Mouse (Mus musculus) intestine, embryonic 16.5 days (tissue): Measurements from ENCODE around the gene Ugt1a9. TPM values are rescaled to one million over a fixed set of nuclear protein-coding genes. Genes with fewer than 3 reads are reported as not detected.
"Not testable (repeated sequence)": the region's sequence is repeated elsewhere in the genome, so short reads cannot be mapped to it uniquely, and the experiment has no call there.

Source experiments
- ATAC-seq: fragments of 200-750 bp; cut with Nextera tagmentation; 2 replicates; pipeline ENCODE4 v1.8.0; 2017; ENCODE audit warnings: moderate TSS enrichment, moderate library complexity
- H3K27ac ChIP-seq: fragments of 300-500 bp; sonication (generic); 2 replicates; pipeline ENCODE4 v1.5.1; 2014; ENCODE audit warnings: mild to moderate bottlenecking, low read length
- H3K27me3 ChIP-seq: fragments of 300-500 bp; sonication (generic); replicated peaks from 2 replicates; pipeline ENCODE4 v1.6.1; 2014; ENCODE audit warnings: low read length, control low read depth, mixed read lengths; ENCODE audit not compliant: control insufficient read depth, insufficient read depth
- H3K36me3 ChIP-seq: fragments of 300-500 bp; sonication (generic); 2 replicates; pipeline ENCODE4 v1.6.1; 2014; ENCODE audit warnings: low read length, control low read depth; ENCODE audit not compliant: control insufficient read depth, insufficient read depth
- H3K4me1 ChIP-seq: fragments of 300-500 bp; sonication (generic); 2 replicates; pipeline ENCODE4 v1.6.1; 2014; ENCODE audit warnings: low read length, control low read depth, mixed read lengths; ENCODE audit not compliant: control insufficient read depth, insufficient read depth
- H3K4me2 ChIP-seq: fragments of 300-500 bp; sonication (generic); 2 replicates; pipeline ENCODE4 v1.6.1; 2014; ENCODE audit warnings: low read depth, low read length, control low read depth
- H3K4me3 ChIP-seq: fragments of 300-500 bp; sonication (generic); 2 replicates; pipeline ENCODE4 v1.5.1; 2014; ENCODE audit warnings: mild to moderate bottlenecking, low read length
- H3K9ac ChIP-seq: fragments of 300-500 bp; sonication (generic); 2 replicates; pipeline ENCODE4 v1.6.1; 2014; ENCODE audit warnings: low read depth, low read length
- H3K9me3 ChIP-seq: fragments of 300-500 bp; sonication (generic); 2 replicates; pipeline ENCODE4 v1.6.1; 2016; ENCODE audit warnings: low read length, control low read depth; ENCODE audit not compliant: control insufficient read depth
- WGBS: fragments of 180-500 bp; shearing (Covaris S2); extraction: QIAGEN DNeasy Blood & Tissue Kit; methylation state at CpG from one replicate; pipeline ENCODE4 v1.1.7; 2014; 5-methylcytosine and 5-hydroxymethylcytosine counted together
- polyA plus RNA-seq: library from polyadenylated mRNA; unstranded; fragments of >200 nt; fragmentation: Nextera tagmentation; extraction: Ambion mirVana; gene quantifications from 2 replicates; pipeline ENCODE4 v1.2.1, GENCODE M21; 2015

Ugt1a9 gene
- polyA plus RNA-seq, 1 experiment from 2014 or later = 17.8 TPM

- Histone ChIP-seq H3K27me3 (no peaks in the 10 kb centered on the region), H3K9me3 (peaks cover 19% of the 10 kb centered on the region), H3K27ac (no peak overlapping the region), H3K4me2 (no peak overlapping the region), H3K4me3 (no peak overlapping the region), H3K4me1 (no peaks in the 10 kb centered on the region), H3K36me3 (no peaks in the 10 kb centered on the region), H3K9ac (no peak overlapping the region)
- ATAC-seq = no peak
Observed at GRCm38 (mm10) chr1:88220336-88220735, 149.7 kb downstream of the Ugt1a9 start.

GRCm38 (mm10) chr1:88222216-88222615 is 151.6 kb downstream of the Ugt1a9 start:
- ATAC-seq = no peak
- H3K27me3 ChIP-seq = no peaks in the 10 kb centered on the region
- no peaks in the 10 kb centered on the region for H3K4me1 ChIP-seq
- H3K4me2 ChIP-seq = no peak overlapping the region
- 51% methylated on average over 2 of the region's 2 CpGs for WGBS
- no peak overlapping the region for H3K27ac ChIP-seq
- H3K9me3 ChIP-seq = peaks cover 15% of the 10 kb centered on the region
- no peak overlapping the region for H3K9ac ChIP-seq
- H3K4me3 ChIP-seq = no peak overlapping the region
- H3K36me3 ChIP-seq = no peaks in the 10 kb centered on the region

GRCm38 (mm10) chr1:88223011-88223515 is 152.5 kb downstream of the Ugt1a9 start:
- not testable (repeated sequence) for H3K9ac ChIP-seq, H3K4me1 ChIP-seq, H3K4me2 ChIP-seq, H3K27me3 ChIP-seq, H3K36me3 ChIP-seq, H3K27ac ChIP-seq, ATAC-seq, H3K4me3 ChIP-seq
- H3K9me3 ChIP-seq = peaks cover 16% of the 10 kb centered on the region

- H3K36me3 ChIP-seq = no peaks in the 10 kb centered on the region
- H3K4me2 ChIP-seq = no peak overlapping the region
- 50% methylated on average over 1 of the region's 1 CpGs for WGBS
- peaks cover 21% of the 10 kb centered on the region for H3K9me3 ChIP-seq
- no peak for ATAC-seq
- no peak overlapping the region for H3K9ac ChIP-seq
- H3K27ac ChIP-seq = no peak overlapping the region
- H3K4me1 ChIP-seq = no peaks in the 10 kb centered on the region
- no peaks in the 10 kb centered on the region for H3K27me3 ChIP-seq
- no peak overlapping the region for H3K4me3 ChIP-seq
Observed at GRCm38 (mm10) chr1:88223591-88223990, 153.0 kb downstream of the Ugt1a9 start.

GRCm38 (mm10) chr1:88224029-88224776 is 153.6 kb downstream of the Ugt1a9 start:
- H3K9ac ChIP-seq = no peak overlapping the region
- peaks cover 25% of the 10 kb centered on the region for H3K9me3 ChIP-seq
- H3K36me3 ChIP-seq = no peaks in the 10 kb centered on the region
- no peak overlapping the region for H3K4me3 ChIP-seq
- H3K27ac ChIP-seq = no peak overlapping the region
- no peak overlapping the region for H3K4me2 ChIP-seq
- no peaks in the 10 kb centered on the region for H3K27me3 ChIP-seq
- ATAC-seq = no peak
- 70% methylated on average over 2 of the region's 2 CpGs for WGBS
- H3K4me1 ChIP-seq = no peaks in the 10 kb centered on the region

GRCm38 (mm10) chr1:88225301-88225700 is 154.7 kb downstream of the Ugt1a9 start:
- WGBS = 41% methylated on average over 2 of the region's 2 CpGs
- not testable (repeated sequence) for H3K4me1 ChIP-seq, H3K9ac ChIP-seq, H3K27me3 ChIP-seq, H3K4me2 ChIP-seq, H3K4me3 ChIP-seq, H3K27ac ChIP-seq, ATAC-seq, H3K36me3 ChIP-seq
- peaks cover 35% of the 10 kb centered on the region for H3K9me3 ChIP-seq

GRCm38 (mm10) chr1:88225741-88226140 is 155.1 kb downstream of the Ugt1a9 start:
- Histone ChIP-seq H3K9me3 (peaks cover 40% of the 10 kb centered on the region), H3K4me1 (no peaks in the 10 kb centered on the region), H3K27ac (no peak overlapping the region), H3K4me3 (no peak overlapping the region), H3K27me3 (no peaks in the 10 kb centered on the region), H3K36me3 (no peaks in the 10 kb centered on the region), H3K9ac (no peak overlapping the region), H3K4me2 (no peak overlapping the region)
- ATAC-seq = no peak

GRCm38 (mm10) chr1:88226670-88227379 is 156.2 kb downstream of the Ugt1a9 start, which contains the start of gene Mroh2a:
TSS of gene Mroh2a (plus strand) at chr1:88226986.
- ATAC-seq = no peak
- Histone ChIP-seq H3K27me3 (no peaks in the 10 kb centered on the region), H3K9ac (no peak within 1 kb of the TSS), H3K4me2 (no peak within 1 kb of the TSS), H3K4me3 (no peak within 1 kb of the TSS), H3K36me3 (no peaks in the 10 kb centered on the region), H3K27ac (no peak within 1 kb of the TSS), H3K9me3 (peaks cover 51% of the 10 kb centered on the region), H3K4me1 (no peaks in the 10 kb centered on the region)
- 49% methylated on average over 5 of the region's 5 CpGs for WGBS

- H3K4me2 ChIP-seq = no peak overlapping the region
- no peaks in the 10 kb centered on the region for H3K27me3 ChIP-seq
- peaks cover 52% of the 10 kb centered on the region for H3K9me3 ChIP-seq
- 63% methylated on average over 2 of the region's 2 CpGs for WGBS
- H3K36me3 ChIP-seq = no peaks in the 10 kb centered on the region
- no peak overlapping the region for H3K4me3 ChIP-seq
- ATAC-seq = no peak
- H3K4me1 ChIP-seq = no peaks in the 10 kb centered on the region
- H3K9ac ChIP-seq = no peak overlapping the region
- H3K27ac ChIP-seq = no peak overlapping the region
Observed at GRCm38 (mm10) chr1:88227482-88227881, 156.9 kb downstream of the Ugt1a9 start.
